Mouse (Mus musculus) embryonic facial prominence, embryonic 10.5 days (tissue): ENCODE data around the gene Hoxa10. TPM values are rescaled to one million over a fixed set of nuclear protein-coding genes. Genes with fewer than 3 reads are reported as not detected.

ENCODE experiments used
- DNase-seq: peaks from one replicate; pipeline ENCODE4 v3.0.0-alpha.2; 2017; ENCODE audit warnings: low spot score
- H3K27ac ChIP-seq: fragments of 300-500 bp; sonication (generic); replicated peaks from 2 replicates; pipeline ENCODE4 v1.5.1; 2016; ENCODE audit warnings: mild to moderate bottlenecking
- H3K27me3 ChIP-seq: fragments of 300-500 bp; sonication (generic); replicated peaks from 2 replicates; pipeline ENCODE4 v1.6.1; 2016; ENCODE audit warnings: low read depth, mild to moderate bottlenecking; ENCODE audit not compliant: poor library complexity, severe bottlenecking
- H3K36me3 ChIP-seq: fragments of 300-500 bp; sonication (generic); replicated peaks from 2 replicates; pipeline ENCODE4 v1.6.1; 2016; ENCODE audit warnings: mild to moderate bottlenecking, moderate library complexity
- H3K4me1 ChIP-seq: fragments of 300-500 bp; sonication (generic); 2 replicates; pipeline ENCODE4 v1.6.1; 2016
- H3K4me3 ChIP-seq: fragments of 300-500 bp; sonication (generic); 2 replicates; pipeline ENCODE4 v1.5.1; 2016; ENCODE audit warnings: mild to moderate bottlenecking, moderate library complexity
- H3K9me3 ChIP-seq: fragments of 300-500 bp; sonication (generic); 2 replicates; pipeline ENCODE4 v1.6.1; 2016; ENCODE audit warnings: mild to moderate bottlenecking
- WGBS: fragments of 180-500 bp; shearing (Covaris S2); methylation state at CpG from one replicate; pipeline ENCODE4 v1.1.7; 2016; 5-methylcytosine and 5-hydroxymethylcytosine counted together
- polyA plus RNA-seq: library from polyadenylated mRNA; unstranded; fragments of >200 nt; fragmentation: Nextera tagmentation; extraction: Ambion mirVana; gene quantifications from 2 replicates; pipeline ENCODE4 v1.2.1, GENCODE M21; 2016

The Hoxa10 gene
- polyA plus RNA-seq, 1 experiment from 2014 or later: not detected

DNA sequence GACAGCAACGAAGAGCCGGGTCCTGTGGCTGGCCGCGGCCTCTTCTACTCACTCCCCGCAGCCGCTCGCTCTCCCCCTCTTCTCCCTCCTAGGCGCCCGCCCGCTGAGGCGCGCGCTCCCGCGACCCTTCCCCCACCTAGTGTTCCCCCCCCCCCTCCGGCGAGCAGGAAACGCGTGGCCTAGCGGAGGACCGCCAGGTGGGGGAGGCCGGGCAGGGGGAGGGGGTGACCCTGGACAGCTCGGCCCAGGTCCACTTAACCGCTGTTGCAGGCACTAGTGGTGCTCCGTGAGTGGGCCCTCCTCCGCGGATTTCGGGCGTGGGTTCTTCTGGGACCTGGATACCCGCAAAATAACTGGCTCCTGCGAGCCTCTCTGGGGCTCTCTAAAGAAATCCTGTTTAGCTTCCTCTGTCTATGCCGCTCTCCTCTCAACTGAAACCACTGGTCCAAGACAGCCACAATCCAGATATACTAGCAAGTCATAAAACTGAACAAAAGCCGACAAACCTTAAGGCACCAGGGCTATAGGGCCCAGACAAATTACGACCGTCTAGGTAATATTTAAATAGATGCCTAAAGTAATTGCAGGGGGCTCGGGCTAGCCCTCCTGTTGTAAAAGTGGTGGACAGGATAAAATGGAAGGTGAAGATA, 10.0 kb downstream of the Hoxa10 start, which contains the start of gene Hoxa9:
TSS of gene Hoxa9 (minus strand) at position 574 of the 650 bp plus-strand sequence.
- DNase-seq: no peak
- H3K4me3 ChIP-seq: no peak within 1 kb of the TSS
- peaks cover 13% of the 10 kb centered on the region; the same call in 1 of the 2 replicates for H3K4me1 ChIP-seq
- WGBS: under 1% methylated on average over 35 of the region's 36 CpGs
- H3K27me3 ChIP-seq: peaks cover 100% of the 10 kb centered on the region
- H3K27ac ChIP-seq: no peak within 1 kb of the TSS
- H3K36me3 ChIP-seq: no peaks in the 10 kb centered on the region
- H3K9me3 ChIP-seq: no peaks in the 10 kb centered on the region

DNA sequence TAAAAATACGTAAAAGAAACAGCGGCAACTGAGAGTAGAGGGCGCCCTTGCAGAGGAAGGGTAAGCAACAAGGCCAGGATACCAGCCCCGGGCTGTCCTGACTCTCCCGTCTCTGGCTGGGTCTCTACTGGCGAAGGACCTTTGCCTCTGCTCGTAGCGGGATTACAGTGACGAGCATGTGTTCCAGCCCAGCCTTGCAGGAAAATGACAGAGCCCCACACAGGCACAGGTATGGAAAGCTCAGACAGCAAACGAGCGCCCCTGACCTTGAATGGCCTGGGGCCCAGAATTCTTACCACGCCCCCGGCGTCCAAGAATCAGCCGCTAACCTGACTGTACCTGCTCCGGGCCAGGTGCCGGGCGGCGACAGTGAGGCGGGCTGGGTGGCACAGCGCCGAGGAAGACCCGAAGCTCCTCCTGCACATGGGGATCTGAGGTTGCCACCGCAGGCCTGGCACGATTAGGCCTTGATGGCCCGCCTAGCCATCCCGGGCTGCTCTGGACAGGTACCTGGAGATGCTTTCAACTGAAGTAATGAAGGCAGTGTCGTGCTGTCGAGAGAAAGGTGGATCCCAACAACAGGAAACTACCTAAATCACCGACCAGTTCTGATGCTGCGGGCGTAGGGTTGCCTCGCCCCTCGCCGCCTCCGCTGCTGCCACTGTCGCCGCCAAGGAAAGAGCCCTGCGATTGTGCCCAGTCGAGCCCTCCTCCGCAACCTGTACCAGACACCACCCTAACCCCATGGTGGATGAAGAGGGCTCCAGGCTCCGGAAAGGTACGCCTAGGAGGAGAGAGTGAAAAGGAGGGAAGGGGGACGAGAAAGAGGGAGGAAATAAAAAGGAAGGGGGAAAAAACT, 10.9 kb downstream of the Hoxa10 start:
- peaks cover 13% of the 10 kb centered on the region; the same call in 1 of the 2 replicates for H3K4me1 ChIP-seq
- under 1% methylated on average over 44 of the region's 44 CpGs for WGBS
- peaks cover 100% of the 10 kb centered on the region for H3K27me3 ChIP-seq
- no peak overlapping the region for H3K4me3 ChIP-seq
- H3K36me3 ChIP-seq: no peaks in the 10 kb centered on the region
- H3K9me3 ChIP-seq: no peaks in the 10 kb centered on the region
- no peak for DNase-seq
- H3K27ac ChIP-seq: no peak overlapping the region

DNA sequence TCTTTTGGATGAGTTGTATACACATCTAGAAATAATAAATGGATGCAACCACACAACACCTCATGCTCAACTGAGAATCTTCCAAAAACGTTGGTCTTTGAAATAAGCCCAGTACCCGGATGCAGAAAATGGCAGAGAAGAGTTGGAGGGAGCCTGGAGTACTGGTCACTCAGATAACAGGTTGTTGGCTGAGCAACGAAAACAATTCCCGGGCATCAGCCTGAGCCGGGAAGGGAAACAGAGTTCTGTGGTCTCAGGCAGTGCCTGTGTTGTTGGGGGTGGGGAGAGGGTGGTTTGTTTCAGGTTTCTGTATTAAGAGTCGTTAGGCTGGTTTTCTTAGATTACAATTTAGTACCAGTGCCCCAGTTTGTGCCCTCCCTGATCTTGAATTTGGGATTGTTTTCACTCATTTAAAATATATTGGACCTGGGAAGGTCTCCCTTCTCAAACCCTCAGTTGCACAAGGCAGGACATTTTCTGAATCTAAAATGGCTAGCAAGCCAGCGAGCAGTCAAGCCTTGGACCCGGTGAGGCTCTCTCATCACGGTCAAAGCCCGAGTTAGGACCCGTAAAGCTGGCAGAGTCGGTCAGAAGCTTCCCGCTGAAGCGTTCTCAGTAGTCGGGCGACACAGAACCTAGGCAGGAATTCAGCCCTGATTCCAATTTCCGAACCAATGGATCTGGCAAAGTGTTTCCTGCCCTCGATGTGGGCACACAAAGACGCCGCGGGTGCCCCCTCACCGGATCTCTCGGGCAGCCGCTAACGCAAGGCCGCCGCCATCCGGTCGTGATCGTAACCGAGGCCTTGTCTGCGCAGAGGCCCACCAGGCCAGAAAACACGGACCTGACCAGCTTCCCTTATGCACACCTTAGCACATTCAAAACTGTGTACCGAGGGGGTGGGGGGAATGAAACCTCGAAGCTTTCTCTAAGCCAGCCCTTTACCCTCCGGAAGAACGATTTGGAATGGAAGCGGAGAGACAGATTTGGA, 11.9 kb downstream of the Hoxa10 start:
- no peak for DNase-seq
- Histone ChIP-seq H3K4me3 (no peak overlapping the region), H3K4me1 (peaks cover 6% of the 10 kb centered on the region; the same call in 1 of the 2 replicates), H3K9me3 (no peaks in the 10 kb centered on the region), H3K27me3 (peaks cover 100% of the 10 kb centered on the region), H3K36me3 (no peaks in the 10 kb centered on the region), H3K27ac (no peak overlapping the region)
- WGBS: 1% methylated on average over 38 of the region's 38 CpGs

DNA sequence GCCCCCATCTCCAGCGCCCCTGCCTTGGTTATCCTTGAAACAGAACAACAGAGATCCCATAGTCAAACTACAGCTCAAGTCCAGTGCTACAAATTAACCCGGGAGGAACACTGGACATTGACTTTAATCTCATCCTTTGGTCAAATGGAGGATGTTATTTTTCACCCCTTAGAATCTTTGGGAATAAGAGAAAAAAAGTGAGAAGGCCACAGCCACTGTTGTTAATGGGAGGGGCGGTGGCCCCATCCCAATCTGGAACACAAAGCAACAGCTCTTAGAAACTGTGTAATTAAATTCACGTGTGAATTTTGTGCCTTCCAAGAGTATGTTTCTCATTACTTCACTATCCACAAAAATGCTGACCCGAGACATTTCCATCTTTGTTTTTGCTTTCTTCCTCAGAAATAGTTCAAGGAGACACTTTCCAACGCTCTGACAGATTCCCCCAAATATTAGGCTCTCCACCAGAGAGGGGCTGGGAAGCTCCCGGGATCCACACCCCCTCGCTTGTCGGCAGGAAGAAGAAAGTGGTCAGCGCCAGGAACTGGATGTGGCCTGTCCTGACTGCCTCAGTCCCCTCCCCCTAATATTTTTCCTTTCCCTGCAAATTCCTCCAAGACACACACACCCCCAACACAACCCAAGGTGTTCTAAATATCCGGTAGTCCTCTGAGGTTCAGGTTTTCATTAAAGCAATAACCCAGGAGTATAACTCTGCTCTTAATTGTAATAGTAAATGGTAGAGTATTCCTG, 13.0 kb downstream of the Hoxa10 start:
- no peak for DNase-seq
- Histone ChIP-seq H3K27ac (no peak overlapping the region), H3K9me3 (no peaks in the 10 kb centered on the region), H3K36me3 (no peaks in the 10 kb centered on the region), H3K4me3 (no peak overlapping the region), H3K27me3 (peaks cover 100% of the 10 kb centered on the region), H3K4me1 (peaks cover 6% of the 10 kb centered on the region; the same call in 1 of the 2 replicates)
- WGBS: 2% methylated on average over 11 of the region's 11 CpGs

DNA sequence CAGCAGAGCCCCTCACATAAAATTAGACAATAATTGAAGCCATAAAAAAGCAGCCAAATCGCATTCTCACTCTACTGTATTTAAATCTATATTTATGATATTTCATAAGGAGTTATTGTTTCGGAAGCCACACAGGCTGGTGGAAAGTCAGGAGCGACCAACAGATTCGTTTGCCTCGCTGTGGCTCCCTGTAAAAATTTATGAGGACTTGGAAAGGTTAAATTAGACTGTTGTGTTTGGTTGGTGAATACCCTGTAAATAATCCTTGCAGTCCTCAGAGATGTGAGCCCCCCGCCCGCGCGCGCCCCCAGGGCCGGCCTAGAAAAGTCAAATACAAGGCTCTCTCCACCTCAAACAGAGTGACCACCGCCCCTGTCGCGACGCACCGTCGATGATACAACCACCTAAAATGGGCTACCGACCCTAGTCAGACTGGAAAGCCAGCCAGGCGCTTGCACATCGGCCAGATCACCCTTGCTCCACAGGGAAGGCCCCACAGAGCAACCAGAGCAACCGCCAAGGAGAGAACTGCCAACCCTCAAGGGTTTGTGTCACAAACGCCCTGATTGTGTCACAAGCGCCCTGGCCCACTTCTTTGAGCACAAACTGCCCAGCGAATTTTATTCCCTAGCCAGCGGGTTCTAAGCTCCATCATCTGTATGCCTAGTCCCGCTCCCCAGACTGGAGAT, 13.9 kb downstream of the Hoxa10 start:
- Histone ChIP-seq H3K27ac (no peak overlapping the region), H3K4me3 (no peak overlapping the region), H3K9me3 (no peaks in the 10 kb centered on the region), H3K27me3 (peaks cover 100% of the 10 kb centered on the region), H3K36me3 (no peaks in the 10 kb centered on the region), H3K4me1 (peaks cover 7% of the 10 kb centered on the region)
- DNase-seq: no peak
- WGBS: 3% methylated on average over 26 of the region's 26 CpGs

DNA sequence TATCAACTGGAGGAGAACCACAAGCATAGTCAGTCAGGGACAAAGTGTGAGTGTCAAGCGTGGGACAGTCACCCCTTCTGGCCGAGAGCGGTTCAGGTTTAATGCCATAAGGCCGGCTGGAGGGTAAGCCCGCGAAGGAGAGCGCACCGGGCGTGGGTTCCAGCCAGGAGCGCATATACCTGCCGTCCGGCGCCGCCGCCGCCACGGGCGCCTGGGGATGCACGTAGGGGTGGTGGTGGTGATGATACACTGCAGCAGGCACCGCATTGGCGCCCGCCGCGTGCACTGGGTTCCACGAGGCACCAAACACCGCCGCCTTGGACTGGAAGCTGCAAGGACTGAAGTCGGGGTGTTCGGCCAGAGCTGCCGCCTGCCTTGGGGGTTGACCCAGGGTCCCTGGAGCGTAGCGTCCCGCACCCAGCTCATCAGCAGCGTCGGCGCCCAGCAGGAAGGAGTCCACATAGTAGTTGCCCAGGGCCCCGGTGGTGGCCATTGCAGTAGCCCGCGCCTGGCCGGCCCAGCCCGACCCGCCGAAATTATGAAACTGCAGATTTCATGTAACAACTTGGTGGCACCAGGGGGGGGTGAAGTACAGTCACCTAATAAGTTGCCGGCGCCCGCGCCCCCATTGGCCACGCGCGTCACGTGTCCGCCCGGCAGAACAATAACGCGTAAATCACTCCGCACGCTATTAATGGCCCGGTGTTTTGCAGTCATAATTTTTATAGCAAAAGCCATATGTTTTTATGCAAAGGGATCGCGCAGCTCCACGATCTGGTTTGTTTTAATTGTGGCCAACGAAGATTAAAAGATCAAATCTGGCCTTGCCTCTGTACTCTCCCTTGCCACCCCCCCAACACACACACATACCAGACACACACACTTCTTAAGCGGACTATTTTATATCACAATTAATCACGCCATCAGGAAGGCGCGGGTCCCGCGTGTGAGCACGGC, 14.8 kb downstream of the Hoxa10 start:
- Histone ChIP-seq H3K4me3 (no peak overlapping the region), H3K36me3 (no peaks in the 10 kb centered on the region), H3K4me1 (peaks cover 14% of the 10 kb centered on the region), H3K9me3 (no peaks in the 10 kb centered on the region), H3K27ac (no peak overlapping the region), H3K27me3 (peaks cover 100% of the 10 kb centered on the region)
- WGBS: 2% methylated on average over 69 of the region's 69 CpGs
- no peak for DNase-seq

DNA sequence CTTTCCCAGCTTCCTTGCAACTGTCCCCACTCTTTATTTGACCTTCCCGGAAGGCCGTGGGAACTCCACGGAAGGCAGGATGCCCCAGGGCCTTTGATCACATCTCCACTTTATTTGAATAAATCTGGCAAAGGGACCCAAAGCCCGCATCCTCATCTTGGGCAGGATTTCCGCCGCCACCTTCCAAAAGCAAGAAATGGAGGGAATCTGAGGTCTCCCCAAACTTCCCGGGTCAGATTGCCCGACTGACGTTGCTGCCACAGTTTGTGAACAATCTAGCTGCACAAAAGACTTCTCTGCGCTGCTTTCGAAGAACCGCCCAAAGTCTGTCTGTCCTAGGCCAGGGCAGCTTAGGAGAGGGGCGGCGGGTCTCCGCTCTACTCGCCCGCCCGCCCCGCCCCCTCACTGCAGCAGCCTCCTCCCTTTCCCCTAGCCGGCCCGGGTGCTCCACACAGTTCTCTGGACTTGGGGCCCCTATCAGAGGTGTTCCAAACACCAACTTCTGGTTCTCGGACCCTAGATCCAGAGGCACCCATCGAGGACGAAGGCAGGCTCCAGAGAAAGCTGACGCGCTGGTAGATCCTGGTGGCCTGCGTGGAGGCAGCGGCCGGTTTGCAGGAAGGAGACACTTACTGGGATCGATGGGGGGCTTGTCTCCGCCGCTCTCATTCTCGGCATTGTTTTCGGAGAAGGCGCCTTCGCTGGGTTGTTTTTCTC, 15.6 kb downstream of the Hoxa10 start:
- Histone ChIP-seq H3K36me3 (no peaks in the 10 kb centered on the region), H3K4me3 (no peak overlapping the region), H3K27ac (no peak overlapping the region), H3K4me1 (peaks cover 11% of the 10 kb centered on the region), H3K9me3 (no peaks in the 10 kb centered on the region), H3K27me3 (peaks cover 100% of the 10 kb centered on the region)
- DNase-seq: no peak
- 2% methylated on average over 36 of the region's 36 CpGs for whole genome bisulfite sequencing

DNA sequence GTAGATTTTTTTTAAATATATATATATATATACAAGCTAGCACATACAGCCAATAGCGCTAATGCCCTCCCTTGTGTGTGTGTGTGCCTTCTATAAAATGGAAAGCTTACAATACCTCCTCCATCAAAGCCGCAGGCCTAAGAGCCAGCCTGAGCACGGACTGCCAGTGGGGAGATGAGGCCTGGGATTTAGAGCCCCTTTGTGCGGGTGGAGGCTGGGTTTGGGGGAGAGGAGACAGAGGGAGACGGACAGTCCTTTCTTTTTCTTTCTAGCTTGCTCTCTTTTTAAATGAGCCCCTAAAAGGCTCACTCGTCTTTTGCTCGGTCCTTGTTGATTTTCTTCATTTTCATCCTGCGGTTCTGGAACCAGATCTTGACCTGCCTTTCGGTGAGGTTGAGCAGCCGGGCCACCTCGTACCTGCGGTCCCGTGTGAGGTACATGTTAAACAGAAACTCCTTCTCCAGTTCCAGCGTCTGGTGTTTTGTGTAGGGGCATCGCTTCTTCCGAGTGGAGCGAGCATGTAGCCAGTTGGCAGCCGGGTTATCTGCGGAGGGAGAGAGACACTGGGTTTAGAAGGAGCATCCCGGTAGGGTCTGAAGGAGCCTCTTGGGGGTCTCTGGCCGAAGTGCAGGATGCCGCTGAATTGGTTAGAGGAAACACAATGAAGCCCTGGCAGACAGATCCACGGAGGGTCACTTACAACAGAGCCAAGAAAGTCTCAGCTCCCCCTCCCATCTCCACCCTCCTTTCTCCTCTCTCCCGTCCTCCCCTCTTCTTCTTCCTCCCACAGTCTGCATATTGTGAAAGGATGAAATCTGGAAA, 16.5 kb downstream of the Hoxa10 start:
- no peak overlapping the region for H3K4me3 ChIP-seq
- under 1% methylated on average over 24 of the region's 24 CpGs for whole genome bisulfite sequencing
- H3K27ac ChIP-seq: no peak overlapping the region
- peaks cover 100% of the 10 kb centered on the region for H3K27me3 ChIP-seq
- peaks cover 11% of the 10 kb centered on the region for H3K4me1 ChIP-seq
- no peaks in the 10 kb centered on the region for H3K36me3 ChIP-seq
- DNase-seq: no peak
- H3K9me3 ChIP-seq: no peaks in the 10 kb centered on the region

DNA sequence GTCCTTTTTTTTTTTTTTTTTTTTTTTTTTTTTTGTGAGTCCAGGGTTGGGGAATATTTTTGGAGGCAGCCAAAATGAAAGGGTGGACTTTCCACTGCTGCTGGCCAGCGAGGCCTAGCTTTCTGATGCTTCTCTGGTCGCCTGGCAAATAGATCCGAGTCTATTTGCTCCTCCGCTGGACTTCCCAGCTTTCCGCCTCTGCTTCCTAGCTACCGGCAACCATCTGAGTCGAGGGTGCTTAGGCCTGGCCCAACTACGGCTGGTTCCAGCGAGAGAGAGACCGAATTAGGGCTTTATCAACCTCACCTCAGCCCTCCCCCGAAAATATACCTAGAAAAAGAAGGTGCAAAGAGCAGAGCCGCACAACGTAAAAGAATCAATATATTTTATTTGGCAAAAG, 17.9 kb downstream of the Hoxa10 start:
- no peaks in the 10 kb centered on the region for H3K36me3 ChIP-seq
- peaks cover 100% of the 10 kb centered on the region for H3K27me3 ChIP-seq
- peaks cover 14% of the 10 kb centered on the region for H3K4me1 ChIP-seq
- no peak for DNase-seq
- H3K4me3 ChIP-seq: no peak overlapping the region
- H3K9me3 ChIP-seq: no peaks in the 10 kb centered on the region
- H3K27ac ChIP-seq: no peak overlapping the region
- WGBS: 8% methylated on average over 13 of the region's 13 CpGs
